Mouse (Mus musculus): ENCODE data around the gene Olfr1271. TPM values are rescaled to one million over a fixed set of nuclear protein-coding genes. Genes with fewer than 3 reads are reported as not detected.
"Not testable (repeated sequence)": the region's sequence is repeated elsewhere in the genome, so short reads cannot be mapped to it uniquely, and the experiment has no call there.

The Olfr1271 gene
- not detected for total RNA-seq (2021)
- long read RNA-seq, experiment 1 = 0 reads
- long read RNA-seq, experiment 2 = 0 reads

DNA sequence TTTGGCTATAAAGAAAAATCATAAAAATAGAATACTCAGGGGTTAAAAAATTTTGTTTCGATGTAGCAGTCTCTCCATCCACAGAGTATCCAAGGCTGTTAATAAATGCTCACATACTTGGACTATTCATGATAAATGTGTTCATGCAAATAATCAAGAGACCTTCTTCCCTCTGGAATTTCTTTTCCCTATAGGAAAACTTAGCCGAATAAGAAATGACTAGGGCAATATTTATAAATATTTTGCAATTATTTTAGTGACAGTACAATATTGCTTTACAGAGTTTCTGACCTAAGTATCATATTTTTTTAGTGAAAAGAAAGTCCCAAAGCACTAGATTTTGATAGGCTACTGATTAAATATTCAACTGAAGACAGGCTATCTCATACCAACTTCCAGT is at the start of gene Olfr1271:
Gene Olfr1271 (minus strand): TSS at position 101 of the 400 bp plus-strand sequence.
- DNase-seq (ENCODE audit: low spot score in 2 of 2) = no peak
- no peak within 1 kb of the TSS for H3K4me3 ChIP-seq
- TF ChIP-seq CTCF (conservative IDR thresholded peaks at IDR 0.05) = no peak
- H3K27ac ChIP-seq = no peak within 1 kb of the TSS

DNA sequence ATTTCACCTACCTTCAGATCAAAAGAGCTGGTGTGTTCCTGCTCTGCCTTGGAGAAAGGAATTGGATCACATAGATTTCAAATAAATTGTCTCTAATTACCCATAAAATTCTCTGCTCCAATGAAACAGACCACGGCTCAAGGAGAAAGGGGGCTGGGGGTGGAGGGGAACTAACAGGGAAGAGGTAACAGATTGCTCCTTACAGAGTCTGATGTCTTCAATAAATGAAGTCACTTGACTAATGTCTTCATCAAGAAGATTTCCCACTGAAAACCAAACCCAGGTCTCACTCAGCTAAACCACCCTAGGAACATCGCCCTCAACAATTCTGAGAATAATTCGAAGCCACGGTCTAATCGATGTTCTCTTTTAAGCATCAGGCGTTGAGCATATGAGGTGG is 21.9 kb upstream of the Olfr1271 start, which contains the start of gene Olfr1272:
Gene Olfr1272 (minus strand): TSS at position 101 of the 400 bp plus-strand sequence.
- H3K4me3 ChIP-seq = no peak within 1 kb of the TSS
- TF ChIP-seq CTCF (conservative IDR thresholded peaks at IDR 0.05) = no peak
- DNase-seq (ENCODE audit: low spot score in 2 of 2) = no peak

DNA sequence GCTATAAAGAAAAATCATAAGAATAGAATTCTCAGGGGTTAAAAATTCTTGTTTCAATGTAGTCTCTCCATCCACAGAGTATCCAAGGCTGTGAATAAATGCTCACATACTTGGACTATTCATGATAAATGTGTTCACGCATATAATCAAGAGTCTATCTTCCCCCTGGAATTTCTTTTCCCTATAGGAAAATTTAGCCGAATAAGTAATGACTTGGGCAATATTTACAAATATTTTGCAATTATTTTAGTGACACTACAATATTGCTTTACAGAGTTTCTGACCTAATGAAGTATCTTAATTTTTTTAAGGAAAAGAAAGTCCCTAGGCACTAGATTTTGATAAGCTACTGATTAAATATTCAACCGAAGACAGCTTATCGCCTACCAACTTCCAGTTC is 13.3 kb downstream of the Olfr1271 start, which contains the start of gene Olfr142:
Gene Olfr142 (minus strand): TSS at position 101 of the 400 bp plus-strand sequence.
- H3K4me3 ChIP-seq = no peak within 1 kb of the TSS
- no peak for TF ChIP-seq CTCF (conservative IDR thresholded peaks at IDR 0.05)
- no peak within 1 kb of the TSS for H3K27ac ChIP-seq
- no peak for DNase-seq (ENCODE audit: low spot score in 2 of 2)

More for the DNA sequence above, 21.9 kb upstream of the Olfr1271 start, which contains the start of gene Olfr1272:
- no peak within 1 kb of the TSS for H3K27ac ChIP-seq

- DNase-seq (ENCODE audit: low spot score in 2 of 2); H3K4me3 ChIP-seq; H3K27ac ChIP-seq: not testable (repeated sequence)
Observed at GRCm38 (mm10) chr2:90224393-90224792, 46.4 kb downstream of the Olfr1271 start, which contains the start of gene Olfr1506. Olfr1506 (minus strand) TSS chr2:90224493.

Other genes with a start within 250 kb of the Olfr1271 start
- not detected for gene Olfr1264, start 245.5 kb downstream of the Olfr1271 start, total RNA-seq (2021)
- not detected for gene Olfr1265, start 235.7 kb downstream of the Olfr1271 start, total RNA-seq (2021)
- gene Olfr140, start 207.4 kb downstream of the Olfr1271 start, total RNA-seq (2021) = not detected
- not detected for gene Olfr1269, start 149.6 kb downstream of the Olfr1271 start, total RNA-seq (2021)
- not detected for gene Olfr32, start 128.7 kb downstream of the Olfr1271 start, total RNA-seq (2021)
- gene Olfr1270, start 117.9 kb downstream of the Olfr1271 start, total RNA-seq (2021) = not detected
- gene Olfr1506, start 46.5 kb downstream of the Olfr1271 start, total RNA-seq (2021) = not detected
- gene Olfr142, start 13.4 kb downstream of the Olfr1271 start, total RNA-seq (2021) = not detected
- gene Olfr1272, start 21.8 kb upstream of the Olfr1271 start, total RNA-seq (2021) = not detected
- not detected for gene Gm13769, start 51.2 kb upstream of the Olfr1271 start, total RNA-seq (2021)
- gene Olfr1274-ps, start 127.7 kb upstream of the Olfr1271 start, total RNA-seq (2021) = not detected